Mouse (Mus musculus) heart, postnatal 0 days (tissue): ENCODE measurements around the gene 6030408B16Rik. TPM values are rescaled to one million over a fixed set of nuclear protein-coding genes. Genes with fewer than 3 reads are reported as not detected.
A peak's percentile ranks its signal among the peaks of the same experiment; 100 is the strongest.
"Not testable (repeated sequence)": the region's sequence is repeated elsewhere in the genome, so short reads cannot be mapped to it uniquely, and the experiment has no call there.

Experiments used
- ATAC-seq: fragments of 200-750 bp; cut with Nextera tagmentation; 2 replicates; pipeline ENCODE4 v1.8.0; 2017; ENCODE audit warnings: low read depth, moderate number of reproducible peaks, moderate library complexity; ENCODE audit not compliant: insufficient read depth
- DNase-seq: peaks from one replicate; pipeline ENCODE4 v3.0.0-alpha.2; 2016; ENCODE audit warnings: low spot score
- H3K27ac ChIP-seq: fragments of 300-500 bp; sonication (generic); 2 replicates; pipeline ENCODE4 v1.5.1; 2014; ENCODE audit warnings: low read depth, mild to moderate bottlenecking
- H3K27me3 ChIP-seq: fragments of 300-500 bp; sonication (generic); 2 replicates; pipeline ENCODE4 v1.6.1; 2014; ENCODE audit warnings: low read length, mixed read lengths; ENCODE audit not compliant: control insufficient read depth, insufficient read depth
- H3K36me3 ChIP-seq: fragments of 300-500 bp; sonication (generic); replicated peaks from 2 replicates; pipeline ENCODE4 v1.6.1; 2014; ENCODE audit warnings: low read length, mixed read lengths; ENCODE audit not compliant: control insufficient read depth, insufficient read depth
- H3K4me1 ChIP-seq: fragments of 300-500 bp; sonication (generic); 2 replicates; pipeline ENCODE4 v1.6.1; 2014; ENCODE audit warnings: antibody characterized with exemption; ENCODE audit not compliant: control insufficient read depth, insufficient read depth
- H3K4me2 ChIP-seq: fragments of 300-500 bp; sonication (generic); 2 replicates; pipeline ENCODE4 v1.6.1; 2014; ENCODE audit warnings: low read depth, mild to moderate bottlenecking, low read length, moderate library complexity
- H3K4me3 ChIP-seq: fragments of 300-500 bp; sonication (generic); 2 replicates; pipeline ENCODE4 v1.5.1; 2014; ENCODE audit warnings: low read depth, low read length
- H3K9ac ChIP-seq: fragments of 300-500 bp; sonication (generic); replicated peaks from 2 replicates; pipeline ENCODE4 v1.6.1; 2014; ENCODE audit warnings: low read depth, low read length, mixed read lengths
- H3K9me3 ChIP-seq: fragments of 300-500 bp; sonication (generic); replicated peaks from 2 replicates; pipeline ENCODE4 v1.6.1; 2016; ENCODE audit warnings: low read length; ENCODE audit not compliant: control insufficient read depth
- CTCF ChIP-seq: IDR thresholded peaks from 2 replicates; pipeline ENCODE4 v1.5.1; 2016; ENCODE audit warnings: antibody characterized with exemption, control low read depth, low read depth
- EP300 ChIP-seq: IDR thresholded peaks from 2 replicates; pipeline ENCODE4 v1.6.1; 2016; ENCODE audit warnings: antibody characterized with exemption, low read depth
- WGBS: fragments of 180-500 bp; shearing (Covaris S2); extraction: QIAGEN DNeasy Blood & Tissue Kit; methylation state at CpG from one replicate; pipeline ENCODE4 v1.1.7; 2014; 5-methylcytosine and 5-hydroxymethylcytosine counted together
- polyA plus RNA-seq: library from polyadenylated mRNA; unstranded; fragments of >200 nt; fragmentation: Nextera tagmentation; extraction: Ambion mirVana; gene quantifications from 2 replicates; pipeline ENCODE4 v1.2.1, GENCODE M21; 2015
- total RNA-seq: library from RNA; depleted of rRNA; stranded (reverse); fragments of >200 nt; gene quantifications from 2 replicates; pipeline ENCODE4 v1.2.3, GENCODE M21; 2014; ENCODE audit warnings: low replicate concordance

The 6030408B16Rik gene
- total and polyA plus RNA-seq, 2 experiments from 2014 or later: 8.1 to 8.4 TPM

DNA sequence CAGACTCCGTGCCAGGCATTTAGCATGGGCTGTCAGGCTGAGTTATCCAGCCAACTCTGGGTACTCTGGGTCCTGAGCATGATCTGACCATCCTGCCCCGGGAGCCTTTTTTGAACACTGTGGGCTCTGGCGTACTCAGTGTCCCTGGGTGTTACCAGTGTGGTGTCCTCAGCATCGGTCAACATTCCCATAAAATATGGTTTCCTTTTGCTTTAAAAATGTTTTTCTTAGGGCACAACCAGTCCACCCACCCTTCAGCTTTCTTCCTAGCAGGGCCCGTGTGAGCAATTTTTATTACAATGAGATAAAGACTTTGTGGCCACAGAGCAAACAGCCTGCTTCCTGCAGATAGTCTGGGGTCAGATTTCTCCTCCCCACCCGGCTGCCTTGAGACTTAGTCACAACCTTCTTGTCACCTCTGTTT, 27.6 kb downstream of the 6030408B16Rik start:
- H3K27ac ChIP-seq: peak overlapping the region; percentile 70
- WGBS: 48% methylated on average over 6 of the region's 6 CpGs
- H3K27me3 ChIP-seq: no peaks in the 10 kb centered on the region
- no peak overlapping the region for H3K4me3 ChIP-seq
- peak; percentile 20 for ATAC-seq
- H3K4me1 ChIP-seq: peaks cover 17% of the 10 kb centered on the region; the same call in 1 of the 2 replicates
- no peaks in the 10 kb centered on the region for H3K36me3 ChIP-seq
- no peak for DNase-seq
- H3K9ac ChIP-seq: no peak overlapping the region
- no peaks in the 10 kb centered on the region for H3K9me3 ChIP-seq
- H3K4me2 ChIP-seq: no peak overlapping the region
- peak; percentile 86 for TF ChIP-seq EP300
- no peak for TF ChIP-seq CTCF

DNA sequence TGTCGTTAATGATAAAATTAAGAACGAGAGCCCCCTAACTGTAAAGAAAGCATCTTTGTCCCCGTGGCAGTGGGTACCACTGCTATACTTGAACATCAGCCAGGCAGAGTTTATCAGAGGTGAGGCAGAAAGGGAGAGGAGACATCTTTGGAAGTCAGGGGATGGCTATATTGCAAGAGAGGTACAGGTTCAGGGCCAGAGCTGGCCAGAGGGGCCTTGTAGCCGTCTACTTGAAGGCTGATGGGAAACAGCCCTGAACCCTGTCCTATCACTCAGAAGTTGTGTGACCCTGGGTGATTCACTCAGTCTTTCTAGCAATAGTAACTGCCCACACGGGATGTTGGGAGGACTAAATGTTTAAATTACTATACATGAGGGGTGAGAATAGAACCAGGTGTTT, 28.1 kb downstream of the 6030408B16Rik start:
- ATAC-seq: no peak

DNA sequence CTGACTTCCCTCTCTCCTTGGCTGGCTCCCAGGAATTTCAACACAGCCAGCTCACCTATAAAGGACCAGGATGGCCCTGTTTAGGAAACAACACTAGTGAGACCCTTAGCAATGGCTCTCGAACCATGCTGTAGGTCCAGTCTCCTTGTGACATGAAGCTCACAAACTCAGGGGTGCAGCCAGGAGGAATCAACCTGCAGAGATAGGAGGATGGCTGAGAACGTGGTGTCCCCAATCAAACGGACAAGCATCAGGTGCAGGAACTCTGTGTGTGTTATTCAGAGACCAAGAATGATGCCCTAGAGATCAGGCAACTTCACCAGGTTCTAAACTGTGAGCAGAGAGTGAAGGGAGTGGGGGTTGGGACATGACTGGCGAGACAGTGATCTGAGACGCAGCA, 29.1 kb downstream of the 6030408B16Rik start:
- 71% methylated on average over 5 of the region's 5 CpGs for WGBS
- no peak for ATAC-seq

More for the DNA sequence above, 28.1 kb downstream of the 6030408B16Rik start:
- 34% methylated on average over 5 of the region's 5 CpGs for WGBS
- Histone ChIP-seq H3K4me2 (no peak overlapping the region), H3K27me3 (no peaks in the 10 kb centered on the region), H3K36me3 (no peaks in the 10 kb centered on the region), H3K4me1 (peaks cover 17% of the 10 kb centered on the region; the same call in 1 of the 2 replicates), H3K9me3 (no peaks in the 10 kb centered on the region), H3K4me3 (no peak overlapping the region), H3K27ac (peak overlapping the region; percentile 48), H3K9ac (no peak overlapping the region)
- no peak for DNase-seq
- TF ChIP-seq EP300 (no peak), CTCF (no peak)

DNA sequence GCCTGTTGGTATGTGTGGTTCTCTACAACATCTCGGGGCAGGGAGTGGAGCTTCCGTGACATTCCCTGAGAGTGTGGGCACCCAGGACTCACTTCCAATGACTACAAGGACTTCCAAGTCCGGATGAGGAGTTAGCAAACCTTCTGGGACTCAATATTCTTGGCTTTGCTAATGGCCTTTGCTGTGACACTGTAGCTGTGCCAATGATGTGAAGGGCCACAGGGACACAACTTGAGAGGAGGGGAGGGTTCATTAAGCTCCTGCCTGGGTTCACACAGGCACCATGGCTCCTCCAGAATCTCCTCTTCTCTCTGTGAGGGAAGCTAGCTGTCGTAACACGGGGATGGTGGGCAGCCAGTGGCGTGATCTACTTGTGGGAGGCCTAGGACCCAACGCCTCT, 29.6 kb downstream of the 6030408B16Rik start:
- ATAC-seq (no peak), DNase-seq (no peak)
- Histone ChIP-seq H3K27me3 (no peaks in the 10 kb centered on the region), H3K4me3 (no peak overlapping the region), H3K9me3 (no peaks in the 10 kb centered on the region), H3K36me3 (no peaks in the 10 kb centered on the region), H3K27ac (no peak overlapping the region), H3K9ac (no peak overlapping the region), H3K4me2 (no peak overlapping the region), H3K4me1 (peaks cover 17% of the 10 kb centered on the region; the same call in 1 of the 2 replicates)
- no peak for TF ChIP-seq CTCF
- no peak for TF ChIP-seq EP300
- 76% methylated on average over 7 of the region's 7 CpGs for WGBS

More for the DNA sequence above, 29.1 kb downstream of the 6030408B16Rik start:
- Histone ChIP-seq H3K27me3 (no peaks in the 10 kb centered on the region), H3K27ac (no peak overlapping the region), H3K9me3 (no peaks in the 10 kb centered on the region), H3K36me3 (no peaks in the 10 kb centered on the region), H3K4me1 (peaks cover 17% of the 10 kb centered on the region; the same call in 1 of the 2 replicates), H3K4me3 (no peak overlapping the region), H3K9ac (no peak overlapping the region), H3K4me2 (no peak overlapping the region)
- TF ChIP-seq CTCF (no peak), EP300 (no peak)
- DNase-seq: no peak

DNA sequence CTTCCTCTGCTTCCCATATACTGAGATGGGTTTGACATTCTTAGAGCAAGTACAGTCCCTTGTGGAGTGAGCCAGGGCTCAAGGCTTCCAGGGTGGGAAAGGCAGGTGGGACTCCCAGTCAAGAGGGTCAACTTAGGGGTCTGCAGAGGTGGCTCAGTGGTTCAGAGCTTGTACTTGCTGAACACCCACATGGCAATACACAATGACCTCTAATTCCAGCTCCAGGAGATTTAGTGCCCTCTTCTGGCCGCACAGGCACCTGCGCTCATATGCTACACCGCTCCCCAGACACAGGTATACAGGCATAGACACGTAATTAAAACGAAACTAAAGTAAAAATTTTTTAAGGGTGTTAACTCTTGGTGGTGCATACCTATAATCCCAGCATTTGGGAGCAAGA, 30.5 kb downstream of the 6030408B16Rik start:
- TF ChIP-seq EP300 (no peak), CTCF (no peak)
- 94% methylated on average over 5 of the region's 5 CpGs for WGBS

DNA sequence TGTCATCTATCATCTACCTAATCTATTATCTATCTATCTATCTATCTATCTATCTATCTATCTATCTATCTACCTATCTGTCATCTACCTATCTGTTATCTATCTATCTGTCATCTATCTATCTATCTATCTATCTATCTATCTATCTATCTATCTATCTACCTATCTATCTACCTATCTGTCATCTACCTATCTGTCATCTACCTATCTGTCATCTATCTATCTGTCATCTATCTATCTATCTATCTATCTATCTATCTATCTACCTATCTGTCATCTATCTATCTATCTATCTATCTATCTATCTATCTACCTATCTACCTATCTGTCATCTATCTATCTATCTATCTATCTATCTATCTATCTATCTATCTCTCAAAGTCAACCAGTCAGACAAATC, 31.4 kb downstream of the 6030408B16Rik start:
- H3K4me2 ChIP-seq, H3K9me3 ChIP-seq, DNase-seq, H3K4me1 ChIP-seq, H3K4me3 ChIP-seq, H3K9ac ChIP-seq, ATAC-seq, H3K27me3 ChIP-seq, H3K36me3 ChIP-seq, H3K27ac ChIP-seq: not testable (repeated sequence)

More for the DNA sequence above, 30.5 kb downstream of the 6030408B16Rik start:
- no peak for ATAC-seq
- no peaks in the 10 kb centered on the region for H3K9me3 ChIP-seq
- DNase-seq: no peak
- no peak overlapping the region for H3K4me3 ChIP-seq
- H3K36me3 ChIP-seq: no peaks in the 10 kb centered on the region
- no peak overlapping the region for H3K9ac ChIP-seq
- H3K27me3 ChIP-seq: no peaks in the 10 kb centered on the region
- no peak overlapping the region for H3K4me2 ChIP-seq
- peaks cover 17% of the 10 kb centered on the region; the same call in 1 of the 2 replicates for H3K4me1 ChIP-seq
- H3K27ac ChIP-seq: no peak overlapping the region
